Mouse (Mus musculus) small intestine, adult 2 months (tissue): Measurements from ENCODE around the gene Ptges2.

ENCODE experiments used
- CTCF ChIP-seq: fragments of 200-500 bp; IDR thresholded peaks from 2 replicates; pipeline ENCODE4 v1.5.1; 2012; ENCODE audit warnings: low read depth, mild to moderate bottlenecking, control low read depth, inconsistent platforms, low read length, moderate library complexity, mixed read lengths; ENCODE audit not compliant: insufficient replicate concordance, insufficient read length; ENCODE audit errors: extremely low read depth
- POLR2A ChIP-seq: fragments of 200-500 bp; IDR thresholded peaks from 2 replicates; pipeline ENCODE4 v1.6.1; 2012; ENCODE audit warnings: low read depth, mild to moderate bottlenecking, control low read depth, inconsistent platforms, low read length, moderate library complexity

GRCm38 (mm10) chr2:32416556-32416955 lies 20.9 kb downstream of the Ptges2 start:
- TF ChIP-seq CTCF (no peak), POLR2A (no peak)
